Mouse (Mus musculus) liver, embryonic 15.5 days (tissue): ENCODE measurements around the gene Akirin1. TPM values are rescaled to one million over a fixed set of nuclear protein-coding genes. Genes with fewer than 3 reads are reported as not detected.

Experiments
- ATAC-seq: fragments of 200-750 bp; cut with Nextera tagmentation; 2 replicates; pipeline ENCODE4 v1.8.0; 2017; ENCODE audit warnings: moderate number of reproducible peaks, mild to moderate bottlenecking, moderate library complexity; ENCODE audit not compliant: insufficient read depth
- H3K27ac ChIP-seq: fragments of 300-500 bp; sonication (generic); replicated peaks from 2 replicates; pipeline ENCODE4 v1.5.1; 2015; ENCODE audit warnings: mild to moderate bottlenecking, inconsistent platforms
- H3K27me3 ChIP-seq: fragments of 300-500 bp; sonication (generic); 2 replicates; pipeline ENCODE4 v1.6.1; 2015; ENCODE audit warnings: mild to moderate bottlenecking, inconsistent platforms
- H3K36me3 ChIP-seq: fragments of 300-500 bp; sonication (generic); replicated peaks from 2 replicates; pipeline ENCODE4 v1.6.1; 2015; ENCODE audit warnings: moderate library complexity, mild to moderate bottlenecking, inconsistent platforms
- H3K4me1 ChIP-seq: fragments of 300-500 bp; sonication (generic); replicated peaks from 2 replicates; pipeline ENCODE4 v1.6.1; 2015; ENCODE audit warnings: inconsistent platforms
- H3K4me2 ChIP-seq: fragments of 300-500 bp; sonication (generic); 2 replicates; pipeline ENCODE4 v1.6.1; 2015; ENCODE audit warnings: moderate library complexity, mild to moderate bottlenecking, inconsistent platforms
- H3K4me3 ChIP-seq: fragments of 300-500 bp; sonication (generic); replicated peaks from 2 replicates; pipeline ENCODE4 v1.5.1; 2015; ENCODE audit warnings: mild to moderate bottlenecking, inconsistent platforms
- H3K9ac ChIP-seq: fragments of 300-500 bp; sonication (generic); 2 replicates; pipeline ENCODE4 v1.6.1; 2015; ENCODE audit warnings: moderate library complexity, mild to moderate bottlenecking, inconsistent platforms
- H3K9me3 ChIP-seq: fragments of 300-500 bp; sonication (generic); replicated peaks from 2 replicates; pipeline ENCODE4 v1.6.1; 2016; ENCODE audit warnings: inconsistent platforms
- WGBS: fragments of 180-500 bp; shearing (Covaris S2); methylation state at CpG from one replicate; pipeline ENCODE4 v1.1.7; 2015; ENCODE audit warnings: mixed read lengths; ENCODE audit not compliant: insufficient replicate concordance; 5-methylcytosine and 5-hydroxymethylcytosine counted together
- polyA plus RNA-seq: library from polyadenylated mRNA; unstranded; fragments of >200 nt; fragmentation: Nextera tagmentation; extraction: Ambion mirVana; gene quantifications from 2 replicates; pipeline ENCODE4 v1.2.1, GENCODE M21; 2015

The Akirin1 gene
- polyA plus RNA-seq, 1 experiment from 2014 or later, result 23.6 TPM

DNA sequence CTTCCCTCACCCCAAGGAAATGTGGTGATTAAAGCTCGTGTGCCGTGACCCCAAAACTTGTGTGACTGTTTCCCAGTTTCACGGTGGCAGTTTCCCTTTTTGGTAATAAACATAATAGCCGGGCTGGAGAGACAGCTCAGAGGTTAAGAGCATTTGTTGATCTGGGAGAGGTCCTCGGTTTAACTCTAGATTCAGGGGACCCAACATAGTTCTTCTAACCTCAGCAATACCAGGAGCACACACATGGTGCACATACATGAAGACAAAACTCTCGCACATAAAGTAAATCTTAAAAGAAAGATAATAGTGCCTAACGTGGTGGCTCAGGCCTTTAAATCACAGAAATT, 31.7 kb downstream of the Akirin1 start:
- Histone ChIP-seq H3K9me3 (no peaks in the 10 kb centered on the region), H3K36me3 (peaks cover 18% of the 10 kb centered on the region), H3K27ac (peak overlapping the region; percentile 85), H3K4me2 (peak overlapping the region; percentile 81), H3K4me3 (peak overlapping the region; percentile 70), H3K9ac (peak overlapping the region; percentile 46; the same call in 1 of the 2 replicates), H3K4me1 (peaks cover 18% of the 10 kb centered on the region), H3K27me3 (no peaks in the 10 kb centered on the region)
- WGBS, result 11% methylated on average over 7 of the region's 7 CpGs
- ATAC-seq, result peak; percentile 33; the same call in 1 of the 2 replicates

DNA sequence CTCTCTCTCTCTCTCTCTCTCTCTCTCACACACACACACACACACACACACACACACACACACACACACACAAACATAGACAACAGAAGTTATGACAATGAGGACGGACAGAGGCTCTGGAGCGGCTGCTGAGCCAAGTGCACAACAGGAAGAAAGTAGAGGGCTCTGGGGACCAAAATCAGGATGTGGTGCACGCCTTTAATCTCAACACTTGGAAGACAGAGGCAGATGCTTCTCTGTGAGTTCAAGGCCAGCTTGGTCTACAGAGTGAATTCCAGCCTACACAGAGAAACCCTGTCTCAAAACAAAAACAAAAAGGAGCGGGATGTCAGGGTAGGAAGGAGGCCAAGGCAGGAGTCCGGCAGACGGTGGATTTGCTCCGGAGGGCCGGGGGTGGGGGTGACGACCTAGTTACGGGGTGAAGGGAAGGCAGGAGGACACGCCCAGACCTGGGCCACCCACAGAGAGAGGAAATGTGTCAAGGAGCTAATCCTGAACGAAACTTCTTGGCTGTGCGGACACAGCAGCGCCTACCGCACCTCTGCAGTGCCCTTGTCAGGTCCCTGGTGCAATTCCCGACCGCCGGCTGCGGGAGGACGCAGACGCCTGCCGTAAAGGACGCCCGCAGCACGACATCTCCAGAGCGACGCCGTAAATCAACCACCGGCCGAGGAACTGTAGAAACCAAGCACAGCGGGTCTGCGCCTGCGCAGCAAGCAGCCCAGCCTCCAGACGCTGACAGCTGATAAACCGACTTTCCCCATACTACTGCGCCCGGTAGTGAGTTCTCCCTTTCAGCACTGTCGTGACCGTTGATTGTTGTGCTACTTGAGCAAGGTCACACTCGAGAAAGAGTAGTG, 32.3 kb downstream of the Akirin1 start, which contains the start of gene Ndufs5:
Gene Ndufs5, minus strand, starts transcription at position 629 of the 860 bp plus-strand sequence.
- peak; percentile 100 for ATAC-seq
- peak within 1 kb of the TSS; percentile 75 for H3K9ac ChIP-seq
- no peaks in the 10 kb centered on the region for H3K9me3 ChIP-seq
- H3K27me3 ChIP-seq, result no peaks in the 10 kb centered on the region
- peak within 1 kb of the TSS; percentile 70 for H3K4me3 ChIP-seq
- H3K27ac ChIP-seq, result peak within 1 kb of the TSS; percentile 85
- peaks cover 18% of the 10 kb centered on the region for H3K4me1 ChIP-seq
- peak within 1 kb of the TSS; percentile 81 for H3K4me2 ChIP-seq
- H3K36me3 ChIP-seq, result peaks cover 21% of the 10 kb centered on the region
- 1% methylated on average over 40 of the region's 40 CpGs for WGBS

DNA sequence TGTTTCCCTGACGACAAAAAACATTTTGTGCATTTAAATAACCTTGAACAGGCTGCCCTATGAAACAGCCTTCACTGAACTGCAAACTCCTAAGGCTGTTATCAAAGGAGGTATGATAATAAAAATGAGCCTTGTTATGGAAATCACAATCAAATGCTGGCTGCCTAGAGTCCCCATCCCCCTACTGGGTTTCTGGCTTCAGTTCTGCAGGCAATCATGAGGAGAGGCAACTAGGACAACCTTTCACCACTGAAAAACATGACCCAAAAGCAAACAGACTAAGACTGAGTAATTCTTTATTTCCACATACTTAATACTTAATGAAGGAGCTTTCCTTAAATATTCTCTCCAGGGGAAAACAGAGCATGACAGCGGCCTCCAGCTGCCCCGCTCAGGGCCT, 37.7 kb downstream of the Akirin1 start:
- Histone ChIP-seq H3K27me3 (no peaks in the 10 kb centered on the region), H3K36me3 (peaks cover 27% of the 10 kb centered on the region), H3K9me3 (no peaks in the 10 kb centered on the region), H3K9ac (no peak overlapping the region), H3K4me1 (peaks cover 8% of the 10 kb centered on the region), H3K4me2 (no peak overlapping the region), H3K27ac (no peak overlapping the region), H3K4me3 (no peak overlapping the region)
- ATAC-seq, result no peak
- 77% methylated on average over 3 of the region's 3 CpGs for WGBS

DNA sequence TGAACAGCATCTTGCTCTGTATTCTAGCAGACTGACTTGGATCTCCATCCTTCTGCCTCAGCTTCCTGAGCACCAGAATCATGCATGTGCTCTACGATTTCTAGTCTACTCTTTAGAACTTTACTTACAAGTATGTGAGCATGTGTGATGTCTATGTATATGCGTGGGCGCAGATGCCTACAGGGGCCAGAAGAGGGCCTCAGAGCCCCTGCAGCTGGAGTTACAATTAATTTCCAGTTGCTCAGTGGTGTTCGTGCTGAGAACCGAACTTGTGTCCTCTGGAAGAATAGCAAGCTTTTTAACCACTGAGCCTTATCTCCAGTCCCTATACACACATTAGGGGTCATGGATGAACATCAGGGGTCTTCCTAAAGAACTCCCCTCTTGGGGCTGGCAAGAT, 42.8 kb downstream of the Akirin1 start:
- WGBS, result 73% methylated on average over 5 of the region's 5 CpGs
- Histone ChIP-seq H3K4me3 (no peak overlapping the region), H3K4me1 (no peaks in the 10 kb centered on the region), H3K27ac (no peak overlapping the region), H3K9me3 (no peaks in the 10 kb centered on the region), H3K4me2 (no peak overlapping the region), H3K27me3 (no peaks in the 10 kb centered on the region), H3K9ac (no peak overlapping the region), H3K36me3 (peaks cover 5% of the 10 kb centered on the region; the same call in 1 of the 2 replicates)
- no peak for ATAC-seq

DNA sequence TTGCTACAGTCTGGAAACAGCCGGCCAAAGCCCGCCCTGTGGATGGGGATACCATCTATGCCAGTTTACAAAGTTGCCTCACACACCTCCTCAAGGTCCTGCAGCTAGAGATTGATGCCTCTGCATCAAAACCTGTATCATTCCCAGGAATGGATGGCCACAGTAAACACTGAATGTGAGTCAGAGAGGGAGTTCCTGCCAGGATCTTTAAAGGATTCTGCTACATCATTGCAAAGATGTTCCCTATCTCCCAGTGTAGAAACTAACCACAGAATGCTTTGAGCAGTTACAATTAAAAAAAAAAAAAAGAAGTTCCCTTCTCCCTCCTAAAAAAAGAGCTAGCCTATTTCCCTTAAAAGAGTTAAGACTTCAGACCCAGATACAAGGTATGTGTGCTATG, 44.8 kb downstream of the Akirin1 start:
- H3K4me2 ChIP-seq, result no peak overlapping the region
- no peak overlapping the region for H3K4me3 ChIP-seq
- ATAC-seq, result no peak
- no peaks in the 10 kb centered on the region for H3K9me3 ChIP-seq
- H3K4me1 ChIP-seq, result no peaks in the 10 kb centered on the region
- no peaks in the 10 kb centered on the region for H3K36me3 ChIP-seq
- WGBS, result 72% methylated on average over 2 of the region's 2 CpGs
- no peaks in the 10 kb centered on the region for H3K27me3 ChIP-seq
- no peak overlapping the region for H3K27ac ChIP-seq
- no peak overlapping the region for H3K9ac ChIP-seq

DNA sequence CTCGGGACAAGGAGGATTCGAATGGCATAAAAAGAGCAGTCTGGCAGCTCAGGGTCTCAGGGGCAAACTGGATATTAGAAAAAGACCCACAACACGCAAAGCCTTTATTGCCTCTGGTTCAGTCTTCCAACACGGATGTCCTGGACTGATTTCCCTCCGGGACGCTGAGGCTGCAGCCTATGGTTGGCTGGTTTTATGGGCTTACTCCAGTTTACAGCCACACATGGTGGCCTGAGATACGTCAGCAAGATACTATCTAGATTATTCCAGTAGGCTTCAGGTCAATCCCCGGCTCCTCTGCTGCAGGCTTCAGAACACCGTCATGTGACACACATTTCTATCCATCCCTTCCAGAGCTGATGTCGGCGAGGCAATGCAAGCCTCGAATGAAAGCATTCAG, 56.8 kb downstream of the Akirin1 start:
- no peak overlapping the region for H3K9ac ChIP-seq
- H3K27ac ChIP-seq, result no peak overlapping the region
- 71% methylated on average over 12 of the region's 12 CpGs for WGBS
- H3K4me2 ChIP-seq, result no peak overlapping the region
- no peaks in the 10 kb centered on the region for H3K9me3 ChIP-seq
- no peak for ATAC-seq
- H3K27me3 ChIP-seq, result peaks cover 23% of the 10 kb centered on the region
- no peak overlapping the region for H3K4me3 ChIP-seq
- H3K36me3 ChIP-seq, result no peaks in the 10 kb centered on the region
- H3K4me1 ChIP-seq, result no peaks in the 10 kb centered on the region

DNA sequence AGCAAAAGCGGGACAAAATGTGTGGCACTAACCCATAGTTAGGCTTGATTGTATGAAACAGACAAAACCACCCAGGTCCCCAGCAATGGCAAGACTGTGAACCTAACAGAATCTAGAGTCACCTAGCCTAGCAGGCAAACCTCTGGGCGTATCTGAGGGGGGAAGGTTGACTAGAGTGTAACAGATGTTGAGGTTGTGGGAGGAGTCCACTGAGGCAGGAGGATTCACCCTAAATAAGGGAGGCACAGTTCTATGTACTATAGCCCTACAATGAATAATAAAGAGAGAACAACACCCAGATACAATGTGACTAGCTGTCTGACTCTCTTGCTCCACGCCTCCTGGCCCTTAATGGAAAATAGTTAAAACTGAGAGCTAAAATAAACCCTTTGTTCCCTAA, 58.1 kb downstream of the Akirin1 start:
- no peak for ATAC-seq
- Histone ChIP-seq H3K4me2 (no peak overlapping the region), H3K27me3 (peaks cover 33% of the 10 kb centered on the region), H3K36me3 (no peaks in the 10 kb centered on the region), H3K4me3 (no peak overlapping the region), H3K9me3 (no peaks in the 10 kb centered on the region), H3K27ac (no peak overlapping the region), H3K4me1 (no peaks in the 10 kb centered on the region), H3K9ac (no peak overlapping the region)
- WGBS, result 61% methylated on average over 3 of the region's 3 CpGs

DNA sequence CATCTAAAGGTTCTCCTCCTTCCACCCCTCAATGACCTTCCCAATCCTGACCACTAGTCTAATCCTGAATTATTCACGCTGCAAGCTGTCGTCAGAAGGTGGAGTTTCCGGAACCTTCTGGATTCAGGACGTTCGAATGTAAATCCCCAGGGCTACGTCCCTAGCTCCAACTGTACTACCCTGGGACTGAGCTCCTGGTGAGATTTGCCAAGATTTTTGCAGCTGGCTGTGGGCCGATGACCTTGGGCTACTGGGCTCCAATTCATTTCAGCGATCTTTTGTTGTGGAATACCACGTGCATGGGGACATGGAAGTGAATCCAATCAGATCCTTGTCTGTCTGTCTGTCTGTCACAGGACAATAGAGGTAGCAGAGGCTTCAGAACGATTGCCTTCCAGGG, 59.8 kb downstream of the Akirin1 start:
- Histone ChIP-seq H3K27ac (no peak overlapping the region), H3K9me3 (no peaks in the 10 kb centered on the region), H3K27me3 (peaks cover 51% of the 10 kb centered on the region), H3K36me3 (no peaks in the 10 kb centered on the region), H3K4me1 (peaks cover 5% of the 10 kb centered on the region; the same call in 1 of the 2 replicates), H3K4me2 (no peak overlapping the region), H3K9ac (no peak overlapping the region), H3K4me3 (no peak overlapping the region)
- 73% methylated on average over 10 of the region's 10 CpGs for WGBS
- no peak for ATAC-seq

DNA sequence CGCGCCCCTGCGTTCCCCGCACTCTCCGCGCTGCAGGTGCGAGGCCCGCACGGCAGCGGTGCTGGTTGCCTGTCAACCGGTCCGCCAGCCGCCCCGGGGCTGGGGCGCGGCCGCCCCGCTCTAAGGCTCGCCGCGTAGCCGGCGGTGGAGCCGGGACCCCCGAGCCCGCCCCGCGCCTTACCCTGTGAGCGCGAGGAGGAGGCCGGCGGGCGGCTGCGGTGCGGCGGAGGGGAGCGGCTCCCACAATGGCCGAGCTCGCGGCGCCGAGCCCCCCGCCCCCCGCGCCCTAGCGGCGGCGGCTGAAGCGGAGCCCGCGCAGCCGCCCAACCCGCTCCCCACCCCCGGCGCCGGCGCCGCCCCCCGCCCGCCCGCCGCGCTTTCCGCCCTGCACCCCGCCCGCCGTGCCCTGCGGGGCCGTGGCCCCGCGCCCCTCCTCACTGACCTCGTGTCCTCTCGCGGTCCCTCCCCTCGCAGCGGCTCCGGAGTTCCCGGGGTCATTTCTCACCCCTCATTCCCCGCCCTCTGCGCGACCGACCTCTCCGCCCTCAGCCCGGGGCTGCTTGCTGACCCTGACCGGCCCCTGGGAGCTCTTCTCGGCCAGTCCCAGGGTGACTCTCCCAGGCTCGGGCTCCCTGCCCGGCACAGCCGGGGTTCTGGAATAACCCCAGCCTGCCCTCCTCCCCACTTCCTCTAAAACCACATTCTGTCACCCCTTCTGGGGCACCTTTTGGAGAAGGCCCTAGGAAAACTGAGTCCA, 62.9 kb downstream of the Akirin1 start:
- Histone ChIP-seq H3K27ac (no peak overlapping the region; the same call in 1 of the 2 replicates), H3K4me2 (peak overlapping the region; percentile 71), H3K4me1 (peaks cover 5% of the 10 kb centered on the region; the same call in 1 of the 2 replicates), H3K36me3 (no peaks in the 10 kb centered on the region), H3K4me3 (peak overlapping the region; percentile 59), H3K9ac (peak overlapping the region; percentile 37; the same call in 1 of the 2 replicates), H3K27me3 (peaks cover 72% of the 10 kb centered on the region), H3K9me3 (no peaks in the 10 kb centered on the region)
- peak; percentile 63 for ATAC-seq
- WGBS, result under 1% methylated on average over 71 of the region's 89 CpGs

DNA sequence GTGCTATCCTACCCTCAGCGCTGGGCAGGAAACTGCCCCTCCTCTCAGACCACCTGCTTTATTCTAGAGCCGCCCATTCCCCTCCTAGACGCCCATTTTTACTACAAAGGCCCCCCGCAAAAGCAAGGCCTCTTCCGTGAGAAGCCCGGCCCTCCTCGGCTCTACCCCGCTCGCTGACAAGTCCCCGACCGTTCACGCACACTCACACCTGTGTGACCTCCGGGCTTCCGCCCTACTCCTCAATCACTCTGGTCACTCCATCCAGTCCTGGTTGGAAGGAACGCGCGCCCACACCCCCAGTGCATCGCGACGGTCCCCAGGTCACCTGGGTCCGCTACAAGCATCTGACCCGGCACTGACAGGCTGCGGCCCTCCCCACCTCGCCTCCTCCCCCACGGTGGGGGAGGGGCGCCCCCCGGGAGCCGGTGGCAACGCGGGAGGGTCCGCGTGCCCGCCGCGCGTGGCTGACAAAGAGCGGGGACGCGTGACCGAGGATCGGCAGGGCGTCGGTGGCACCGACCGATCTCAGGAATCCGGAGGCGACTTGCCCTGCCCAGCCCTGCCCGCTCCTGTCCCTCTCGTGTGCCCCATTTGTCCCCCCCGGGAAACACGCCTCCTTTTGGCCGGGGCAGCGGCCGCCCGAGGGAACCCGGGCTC, 63.6 kb downstream of the Akirin1 start:
- Histone ChIP-seq H3K9ac (0 out of 2 replicates have a peak overlapping the region, but pooled peaks have one; percentile 37), H3K4me3 (peak overlapping the region; percentile 59), H3K9me3 (no peaks in the 10 kb centered on the region), H3K4me2 (peak overlapping the region; percentile 71), H3K36me3 (no peaks in the 10 kb centered on the region), H3K27me3 (peaks cover 76% of the 10 kb centered on the region), H3K4me1 (peaks cover 5% of the 10 kb centered on the region; the same call in 1 of the 2 replicates), H3K27ac (no peak overlapping the region)
- WGBS, result 2% methylated on average over 56 of the region's 56 CpGs
- 0 out of 2 replicates have a peak, but pooled peaks have one; percentile 7 for ATAC-seq
